Mouse (Mus musculus): ENCODE measurements around the gene Fbn1.

DNA sequence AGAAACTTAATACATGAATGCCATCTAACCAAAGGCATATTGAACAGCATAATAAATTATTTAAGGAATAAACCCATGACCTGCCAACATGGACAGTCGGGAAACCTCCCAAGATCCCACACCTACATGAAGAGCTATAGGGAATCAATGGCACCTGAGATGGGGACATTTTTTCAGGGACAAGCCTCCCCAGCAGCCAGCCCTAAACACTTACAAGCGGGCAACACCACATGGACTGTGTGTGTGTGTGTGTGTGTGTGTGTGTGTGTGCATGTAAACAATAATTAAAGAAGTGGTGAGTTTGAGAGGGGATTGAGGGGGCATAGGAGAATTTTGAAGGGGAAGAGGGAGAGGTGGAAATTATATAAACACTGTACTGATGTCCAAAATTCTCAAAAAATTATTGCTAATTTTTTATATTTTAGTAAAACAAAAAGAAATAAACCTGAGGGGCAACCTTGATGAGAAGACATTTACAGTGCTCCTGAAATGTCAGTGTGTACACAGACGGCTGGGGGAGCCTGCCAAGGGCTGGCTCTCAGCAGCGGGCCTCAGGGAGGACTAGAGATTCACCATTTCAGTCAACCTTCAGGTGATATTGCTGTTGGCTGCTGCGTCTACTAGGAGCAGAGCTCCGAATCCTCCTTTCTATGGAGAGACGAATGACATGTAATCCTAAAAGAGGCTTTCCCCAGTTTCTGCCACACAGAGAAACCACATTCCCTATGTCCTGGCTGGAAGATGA lies 121.4 kb downstream of the Fbn1 start:
- TF ChIP-seq CTCF (conservative IDR thresholded peaks at IDR 0.05; ENCODE audit: insufficient read depth, insufficient read length, low read depth, low read length) = no peak
- no peak for TF ChIP-seq POLR2A (IDR thresholded peaks at IDR 0.05; ENCODE audit: low read depth, low read length)
